Mouse (Mus musculus): ENCODE data around the gene Edc3. TPM values are rescaled to one million over a fixed set of nuclear protein-coding genes. Genes with fewer than 3 reads are reported as not detected.

Edc3 gene
- polyA plus RNA-seq, 1 experiment, result 0.69 TPM

- Histone ChIP-seq H3K4me1 (ENCODE audit: control insufficient read depth) (peaks cover 80% of the 10 kb centered on the region), H3K27me3 (ENCODE audit: control insufficient read depth) (peaks cover 7% of the 10 kb centered on the region), H3K36me3 (ENCODE audit: control insufficient read depth) (peaks cover 62% of the 10 kb centered on the region), H3K4me3 (replicated peaks) (peak overlapping the region; percentile 93), H3K9me3 (ENCODE audit: control insufficient read depth, low read length) (no peaks in the 10 kb centered on the region)
- no peak for TF ChIP-seq TAL1 (IDR thresholded peaks at IDR 0.05; ENCODE audit: low read length)
- no peak for TF ChIP-seq GATA1 (IDR thresholded peaks at IDR 0.05; ENCODE audit: low read length)
Measured at GRCm38 (mm10) chr9:57764147-57764973, 56.0 kb downstream of the Edc3 start.

- Histone ChIP-seq H3K36me3 (ENCODE audit: control insufficient read depth) (peaks cover 57% of the 10 kb centered on the region), H3K4me3 (replicated peaks) (peak overlapping the region; percentile 93), H3K4me1 (ENCODE audit: control insufficient read depth) (peaks cover 80% of the 10 kb centered on the region), H3K27me3 (ENCODE audit: control insufficient read depth) (peaks cover 7% of the 10 kb centered on the region), H3K9me3 (ENCODE audit: control insufficient read depth, low read length) (no peaks in the 10 kb centered on the region)
- TF ChIP-seq GATA1 (IDR thresholded peaks at IDR 0.05; ENCODE audit: low read length), result no peak
- TF ChIP-seq TAL1 (IDR thresholded peaks at IDR 0.05; ENCODE audit: low read length), result no peak
Measured at GRCm38 (mm10) chr9:57764974-57765363, 56.6 kb downstream of the Edc3 start.

GRCm38 (mm10) chr9:57765364-57766351 lies 57.3 kb downstream of the Edc3 start, which contains the start of gene Clk3:
Clk3 (minus strand) TSS chr9:57765860.
- peaks cover 7% of the 10 kb centered on the region for H3K27me3 ChIP-seq (ENCODE audit: control insufficient read depth)

GRCm38 (mm10) chr9:57766431-57766830 lies 58.1 kb downstream of the Edc3 start:
- Histone ChIP-seq H3K27me3 (ENCODE audit: control insufficient read depth) (peaks cover 7% of the 10 kb centered on the region), H3K4me3 (replicated peaks) (peak overlapping the region; percentile 93), H3K36me3 (ENCODE audit: control insufficient read depth) (peaks cover 46% of the 10 kb centered on the region), H3K4me1 (ENCODE audit: control insufficient read depth) (peaks cover 80% of the 10 kb centered on the region), H3K9me3 (ENCODE audit: control insufficient read depth, low read length) (no peaks in the 10 kb centered on the region)
- TF ChIP-seq GATA1 (IDR thresholded peaks at IDR 0.05; ENCODE audit: low read length) (no peak), TAL1 (IDR thresholded peaks at IDR 0.05; ENCODE audit: low read length) (no peak)

More at GRCm38 (mm10) chr9:57765364-57766351, 57.3 kb downstream of the Edc3 start, which contains the start of gene Clk3:
- TF ChIP-seq GATA1 (IDR thresholded peaks at IDR 0.05; ENCODE audit: low read length), result no peak
- TF ChIP-seq TAL1 (IDR thresholded peaks at IDR 0.05; ENCODE audit: low read length), result no peak
- H3K4me3 ChIP-seq (replicated peaks), result peak within 1 kb of the TSS; percentile 93
- peaks cover 80% of the 10 kb centered on the region for H3K4me1 ChIP-seq (ENCODE audit: control insufficient read depth)
- peaks cover 51% of the 10 kb centered on the region for H3K36me3 ChIP-seq (ENCODE audit: control insufficient read depth)
- no peaks in the 10 kb centered on the region for H3K9me3 ChIP-seq (ENCODE audit: control insufficient read depth, low read length)

GRCm38 (mm10) chr9:57767231-57767630 lies 58.9 kb downstream of the Edc3 start:
- peaks cover 7% of the 10 kb centered on the region for H3K27me3 ChIP-seq (ENCODE audit: control insufficient read depth)
- H3K9me3 ChIP-seq (ENCODE audit: control insufficient read depth, low read length), result 0 out of 2 replicates have a peak, but pooled peaks cover under 1% of the 10 kb centered on the region

GRCm38 (mm10) chr9:57769539-57770069 lies 61.3 kb downstream of the Edc3 start:
- Histone ChIP-seq H3K36me3 (ENCODE audit: control insufficient read depth) (peaks cover 25% of the 10 kb centered on the region), H3K27me3 (ENCODE audit: control insufficient read depth) (peaks cover 7% of the 10 kb centered on the region), H3K9me3 (ENCODE audit: control insufficient read depth, low read length) (0 out of 2 replicates have a peak, but pooled peaks cover 2% of the 10 kb centered on the region), H3K4me3 (replicated peaks) (peak overlapping the region; percentile 57), H3K4me1 (ENCODE audit: control insufficient read depth) (peaks cover 88% of the 10 kb centered on the region)
- TF ChIP-seq GATA1 (IDR thresholded peaks at IDR 0.05; ENCODE audit: low read length) (peak; percentile 93), TAL1 (IDR thresholded peaks at IDR 0.05; ENCODE audit: low read length) (peak; percentile 99)

More at GRCm38 (mm10) chr9:57767231-57767630, 58.9 kb downstream of the Edc3 start:
- Histone ChIP-seq H3K4me3 (replicated peaks) (no peak overlapping the region), H3K4me1 (ENCODE audit: control insufficient read depth) (peaks cover 80% of the 10 kb centered on the region), H3K36me3 (ENCODE audit: control insufficient read depth) (peaks cover 46% of the 10 kb centered on the region)
- no peak for TF ChIP-seq TAL1 (IDR thresholded peaks at IDR 0.05; ENCODE audit: low read length)
- no peak for TF ChIP-seq GATA1 (IDR thresholded peaks at IDR 0.05; ENCODE audit: low read length)

- peaks cover 7% of the 10 kb centered on the region for H3K27me3 ChIP-seq (ENCODE audit: control insufficient read depth)
- H3K4me3 ChIP-seq (replicated peaks), result peak overlapping the region; percentile 57
- TF ChIP-seq TAL1 (IDR thresholded peaks at IDR 0.05; ENCODE audit: low read length) (no peak), GATA1 (IDR thresholded peaks at IDR 0.05; ENCODE audit: low read length) (peak; percentile 10; the same call in 1 of the 2 replicates)
- 0 out of 2 replicates have a peak, but pooled peaks cover 2% of the 10 kb centered on the region for H3K9me3 ChIP-seq (ENCODE audit: control insufficient read depth, low read length)
- peaks cover 25% of the 10 kb centered on the region for H3K36me3 ChIP-seq (ENCODE audit: control insufficient read depth)
- peaks cover 93% of the 10 kb centered on the region for H3K4me1 ChIP-seq (ENCODE audit: control insufficient read depth)
Measured at GRCm38 (mm10) chr9:57770214-57770613, 61.9 kb downstream of the Edc3 start.

GRCm38 (mm10) chr9:57770836-57771235 lies 62.5 kb downstream of the Edc3 start:
- Histone ChIP-seq H3K27me3 (ENCODE audit: control insufficient read depth) (peaks cover 7% of the 10 kb centered on the region), H3K4me1 (ENCODE audit: control insufficient read depth) (peaks cover 94% of the 10 kb centered on the region), H3K9me3 (ENCODE audit: control insufficient read depth, low read length) (0 out of 2 replicates have a peak, but pooled peaks cover 2% of the 10 kb centered on the region), H3K36me3 (ENCODE audit: control insufficient read depth) (peaks cover 25% of the 10 kb centered on the region), H3K4me3 (replicated peaks) (peak overlapping the region; percentile 57)
- peak; percentile 40; the same call in 1 of the 2 replicates for TF ChIP-seq GATA1 (IDR thresholded peaks at IDR 0.05; ENCODE audit: low read length)
- TF ChIP-seq TAL1 (IDR thresholded peaks at IDR 0.05; ENCODE audit: low read length), result peak; percentile 49
